Mouse (Mus musculus) spleen, adult 2 months (tissue): ENCODE measurements around the gene Tmem189. TPM values are rescaled to one million over a fixed set of nuclear protein-coding genes. Genes with fewer than 3 reads are reported as not detected.

Experiments used
- DNase-seq, 2 experiments: peaks; one replicate each; pipeline versions ENCODE4 v3.0.0 to v3.0.0-alpha.2; 2012 to 2021; ENCODE audit warnings: low spot score in 2 of 2, low read depth in 1 of 2
- H3K27ac ChIP-seq: fragments of 200-500 bp; 2 replicates; pipeline ENCODE4 v1.5.1; 2012; ENCODE audit warnings: low read length, inconsistent platforms; ENCODE audit not compliant: insufficient read depth
- H3K27me3 ChIP-seq: fragments of 200-500 bp; 2 replicates; pipeline ENCODE4 v1.6.1; 2012; ENCODE audit warnings: mild to moderate bottlenecking, moderate library complexity, low read length, inconsistent platforms; ENCODE audit not compliant: control insufficient read depth, insufficient read depth
- H3K36me3 ChIP-seq: fragments of 200-500 bp; 2 replicates; pipeline ENCODE4 v1.6.1; 2012; ENCODE audit warnings: mild to moderate bottlenecking, low read length, inconsistent platforms; ENCODE audit not compliant: control insufficient read depth, insufficient read depth
- H3K4me1 ChIP-seq: fragments of 200-500 bp; 2 replicates; pipeline ENCODE4 v1.6.1; 2011; ENCODE audit warnings: inconsistent platforms; ENCODE audit not compliant: control insufficient read depth, insufficient read depth, insufficient read length
- H3K4me3 ChIP-seq: fragments of 200-500 bp; 2 replicates; pipeline ENCODE4 v1.5.1; 2011; ENCODE audit warnings: mild to moderate bottlenecking, inconsistent platforms; ENCODE audit not compliant: insufficient read depth, insufficient read length; ENCODE audit errors: extremely low read depth
- CTCF ChIP-seq: fragments of 200-500 bp; IDR thresholded peaks from 2 replicates; pipeline ENCODE4 v1.5.1; 2011; ENCODE audit warnings: mild to moderate bottlenecking, inconsistent platforms; ENCODE audit not compliant: insufficient read depth, insufficient read length, insufficient replicate concordance; ENCODE audit errors: extremely low read depth
- POLR2A ChIP-seq: fragments of 200-500 bp; IDR thresholded peaks from 2 replicates; pipeline ENCODE4 v1.6.1; 2011; ENCODE audit warnings: low read depth, low read length, inconsistent platforms
- WGBS: fragments of 180-500 bp; shearing (Covaris S2); methylation state at CpG from one replicate; pipeline ENCODE4 v1.1.7; 2018; 5-methylcytosine and 5-hydroxymethylcytosine counted together
- polyA plus RNA-seq: library from polyadenylated mRNA; depleted of rRNA; stranded (reverse); fragments of >200 nt; gene quantifications from 2 replicates; pipeline ENCODE4 v1.2.3, GENCODE M21; 2012

Tmem189 gene
- polyA plus RNA-seq, 1 experiment: 90.7 TPM

DNA sequence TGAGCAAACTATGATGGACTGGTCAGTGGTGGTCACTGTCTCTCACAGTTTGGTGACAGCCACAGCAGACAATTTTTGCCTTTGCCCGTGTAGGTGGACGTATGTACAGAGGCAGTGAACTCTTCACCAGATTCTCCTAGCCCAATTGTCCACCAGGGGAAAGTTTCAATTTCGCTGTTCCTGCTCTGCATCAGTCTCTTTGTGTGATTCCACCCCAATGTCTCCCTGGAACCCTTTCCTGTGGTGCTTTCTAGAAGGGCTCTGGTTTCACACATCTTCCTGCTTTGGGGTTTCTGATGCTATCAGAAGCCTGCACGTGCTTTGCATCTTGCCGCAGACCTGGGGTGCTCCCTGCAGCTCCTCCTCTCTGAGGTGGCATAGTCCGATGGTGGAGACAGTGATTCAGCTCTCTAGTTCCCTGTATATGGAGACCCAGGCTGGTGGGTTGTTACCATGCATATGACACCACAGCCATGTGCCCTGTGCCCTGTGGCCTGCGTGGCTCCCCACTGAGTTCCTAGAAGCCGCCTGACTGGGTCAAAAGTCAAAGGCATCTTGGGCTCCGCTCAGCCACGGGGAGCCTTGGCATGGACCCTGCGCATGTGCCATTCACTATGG is 34.1 kb upstream of the Tmem189 start:
- no peak for TF ChIP-seq POLR2A
- no peak for TF ChIP-seq CTCF
- Histone ChIP-seq H3K27ac (no peak overlapping the region), H3K4me1 (peaks cover 5% of the 10 kb centered on the region), H3K4me3 (no peak overlapping the region), H3K27me3 (no peaks in the 10 kb centered on the region), H3K36me3 (no peaks in the 10 kb centered on the region)
- no peak for DNase-seq
- WGBS: 38% methylated on average over 11 of the region's 11 CpGs

- H3K27ac ChIP-seq: no peak overlapping the region
- DNase-seq: no peak
- H3K4me3 ChIP-seq: no peak overlapping the region
- TF ChIP-seq POLR2A (no peak), CTCF (no peak)
- WGBS: 74% methylated on average over 6 of the region's 6 CpGs
- no peaks in the 10 kb centered on the region for H3K27me3 ChIP-seq
- H3K36me3 ChIP-seq: no peaks in the 10 kb centered on the region
- peaks cover 5% of the 10 kb centered on the region for H3K4me1 ChIP-seq
These were observed 32.9 kb upstream of the Tmem189 start for GRCm38 (mm10) chr2:167722538-167722937.

- TF ChIP-seq POLR2A: no peak
- TF ChIP-seq CTCF: no peak
- H3K27me3 ChIP-seq: no peaks in the 10 kb centered on the region
- no peak overlapping the region for H3K4me3 ChIP-seq
- no peaks in the 10 kb centered on the region for H3K36me3 ChIP-seq
- H3K27ac ChIP-seq: no peak overlapping the region
- H3K4me1 ChIP-seq: no peaks in the 10 kb centered on the region
- no peak for DNase-seq
- 85% methylated on average over 11 of the region's 11 CpGs for WGBS
These were observed 31.7 kb upstream of the Tmem189 start for GRCm38 (mm10) chr2:167721159-167721882.

DNA sequence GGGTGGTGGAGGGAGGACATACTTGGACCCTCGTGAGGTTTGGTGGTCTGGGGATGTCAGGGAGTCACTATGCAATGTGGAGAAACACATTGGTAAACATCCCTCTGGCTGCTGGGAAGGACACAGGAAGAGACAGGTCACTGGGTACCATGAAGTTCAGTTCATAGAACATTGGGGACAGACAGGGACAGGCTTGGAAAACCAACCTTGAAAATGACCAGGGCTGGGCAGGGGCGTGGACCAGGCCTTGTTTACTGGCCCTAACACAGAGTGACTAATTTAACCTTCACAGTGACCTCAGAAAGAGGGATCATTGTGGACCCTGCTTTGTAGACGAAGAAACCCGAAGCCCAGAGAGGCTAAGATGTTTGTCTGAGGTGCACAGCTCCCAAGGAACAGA is 29.9 kb upstream of the Tmem189 start:
- H3K4me1 ChIP-seq: no peaks in the 10 kb centered on the region
- H3K36me3 ChIP-seq: no peaks in the 10 kb centered on the region
- H3K4me3 ChIP-seq: no peak overlapping the region
- TF ChIP-seq POLR2A (no peak), CTCF (no peak)
- DNase-seq: no peak
- WGBS: 84% methylated on average over 4 of the region's 4 CpGs
- H3K27ac ChIP-seq: no peak overlapping the region
- H3K27me3 ChIP-seq: no peaks in the 10 kb centered on the region

- H3K27ac ChIP-seq: no peak overlapping the region
- peaks cover 7% of the 10 kb centered on the region; the same call in 1 of the 2 replicates for H3K4me1 ChIP-seq
- no peak for TF ChIP-seq CTCF
- no peak for TF ChIP-seq POLR2A
- DNase-seq: no peak
- H3K27me3 ChIP-seq: no peaks in the 10 kb centered on the region
- H3K36me3 ChIP-seq: no peaks in the 10 kb centered on the region
- WGBS: 8% methylated on average over 1 of the region's 1 CpGs
- H3K4me3 ChIP-seq: no peak overlapping the region
These were observed 27.6 kb upstream of the Tmem189 start for GRCm38 (mm10) chr2:167717208-167717607.

GRCm38 (mm10) chr2:167715008-167715407 is 25.4 kb upstream of the Tmem189 start:
- H3K27ac ChIP-seq: no peak overlapping the region
- 67% methylated on average over 6 of the region's 6 CpGs for WGBS
- H3K4me1 ChIP-seq: peaks cover 7% of the 10 kb centered on the region; the same call in 1 of the 2 replicates
- H3K27me3 ChIP-seq: no peaks in the 10 kb centered on the region
- no peak overlapping the region for H3K4me3 ChIP-seq
- TF ChIP-seq POLR2A: no peak
- TF ChIP-seq CTCF: no peak
- no peaks in the 10 kb centered on the region for H3K36me3 ChIP-seq
- DNase-seq: no peak

- Histone ChIP-seq H3K4me1 (peaks cover 7% of the 10 kb centered on the region; the same call in 1 of the 2 replicates), H3K36me3 (no peaks in the 10 kb centered on the region), H3K27me3 (no peaks in the 10 kb centered on the region), H3K4me3 (no peak overlapping the region), H3K27ac (no peak overlapping the region)
- no peak for DNase-seq
- 89% methylated on average over 6 of the region's 6 CpGs for WGBS
- TF ChIP-seq POLR2A (no peak), CTCF (no peak)
These were observed 24.7 kb upstream of the Tmem189 start for GRCm38 (mm10) chr2:167714298-167714697.
